Mouse (Mus musculus) heart, adult 18-20 months (tissue): ENCODE measurements around the gene Rnf166. TPM values are rescaled to one million over a fixed set of nuclear protein-coding genes. Genes with fewer than 3 reads are reported as not detected.
A peak's percentile ranks its signal among the peaks of the same experiment; 100 is the strongest.

Source experiments
- DNase-seq, 2 experiments: peaks; one replicate each; pipeline ENCODE4 v3.0.0; 2021 to 2022; ENCODE audit warnings: mixed read lengths in 1 of 2
- total RNA-seq, 2 experiments: library from RNA; stranded (reverse); gene quantifications; 2 replicates each; pipeline ENCODE4 v1.2.3; 2021

Gene Rnf166
- total RNA-seq, 2 experiments from 2014 or later: 42.1 to 51.7 TPM

GRCm38 (mm10) chr8:122469965-122470364 lies 5.9 kb downstream of the Rnf166 start:
- no peak for DNase-seq

GRCm38 (mm10) chr8:122469407-122469806 lies 6.5 kb downstream of the Rnf166 start:
- DNase-seq: no peak

GRCm38 (mm10) chr8:122467816-122468215 lies 8.0 kb downstream of the Rnf166 start:
- no peak for DNase-seq

GRCm38 (mm10) chr8:122464985-122465384 lies 10.9 kb downstream of the Rnf166 start:
- DNase-seq: no peak

- no peak for DNase-seq
These were observed 11.9 kb downstream of the Rnf166 start for GRCm38 (mm10) chr8:122463651-122464640.

- no peak for DNase-seq
These were observed 13.4 kb downstream of the Rnf166 start for GRCm38 (mm10) chr8:122462510-122462909.

- DNase-seq: no peak
These were observed 14.3 kb downstream of the Rnf166 start for GRCm38 (mm10) chr8:122461473-122462148.

- peak; percentile 45 to 47 for DNase-seq
These were observed 15.1 kb downstream of the Rnf166 start, which contains the start of gene Snai3 for GRCm38 (mm10) chr8:122460524-122461472. Snai3 (minus strand) TSS chr8:122460733.

- no peak for DNase-seq
These were observed 15.9 kb downstream of the Rnf166 start for GRCm38 (mm10) chr8:122459990-122460389.

GRCm38 (mm10) chr8:122459218-122459900 lies 16.5 kb downstream of the Rnf166 start:
- DNase-seq: no peak

GRCm38 (mm10) chr8:122457171-122457570 lies 18.7 kb downstream of the Rnf166 start:
- no peak for DNase-seq

GRCm38 (mm10) chr8:122454409-122454808 lies 21.5 kb downstream of the Rnf166 start:
- DNase-seq: no peak

- DNase-seq: peak; percentile 49 to 76
These were observed 23.7 kb downstream of the Rnf166 start for GRCm38 (mm10) chr8:122452154-122452553.

- DNase-seq: peak; percentile 72 to 84
These were observed 24.6 kb downstream of the Rnf166 start for GRCm38 (mm10) chr8:122451161-122451703.

GRCm38 (mm10) chr8:122445203-122445602 lies 30.7 kb downstream of the Rnf166 start:
- no peak for DNase-seq

- DNase-seq: peak; percentile 91 to 92
These were observed 31.7 kb downstream of the Rnf166 start for GRCm38 (mm10) chr8:122444058-122444748.

GRCm38 (mm10) chr8:122443262-122444006 lies 32.4 kb downstream of the Rnf166 start, which contains the start of gene Mvd:
Mvd (minus strand) TSS chr8:122443422.
- peak; percentile 98 to 100 for DNase-seq

GRCm38 (mm10) chr8:122442781-122443180 lies 33.1 kb downstream of the Rnf166 start:
- no peak for DNase-seq

GRCm38 (mm10) chr8:122442356-122442755 lies 33.5 kb downstream of the Rnf166 start:
- DNase-seq: no peak
